Mouse (Mus musculus): ENCODE data around the gene Mbd3.

The Mbd3 gene

DNA sequence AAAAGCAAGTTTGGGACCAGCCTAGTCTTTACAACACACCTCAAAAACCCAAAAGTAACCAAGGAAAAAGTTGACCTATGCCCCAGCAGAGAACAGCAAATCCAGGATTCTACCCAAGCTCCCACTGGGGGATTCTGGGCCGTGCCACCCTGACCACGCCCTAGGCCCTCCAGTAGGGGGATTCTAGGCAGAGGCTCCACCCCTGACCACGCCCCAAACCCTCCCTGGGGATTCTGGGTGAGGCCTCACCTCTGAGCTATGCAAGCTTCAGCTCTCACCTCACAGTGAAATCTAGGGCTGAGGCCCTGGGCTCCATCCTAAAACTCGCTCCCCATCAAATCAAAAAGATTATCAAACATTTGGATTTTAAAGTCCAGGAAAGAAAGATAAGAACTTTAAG, 24.2 kb upstream of the Mbd3 start:
- DNase-seq (ENCODE audit: low spot score in 2 of 2) = peak; percentile 80 to 85

DNA sequence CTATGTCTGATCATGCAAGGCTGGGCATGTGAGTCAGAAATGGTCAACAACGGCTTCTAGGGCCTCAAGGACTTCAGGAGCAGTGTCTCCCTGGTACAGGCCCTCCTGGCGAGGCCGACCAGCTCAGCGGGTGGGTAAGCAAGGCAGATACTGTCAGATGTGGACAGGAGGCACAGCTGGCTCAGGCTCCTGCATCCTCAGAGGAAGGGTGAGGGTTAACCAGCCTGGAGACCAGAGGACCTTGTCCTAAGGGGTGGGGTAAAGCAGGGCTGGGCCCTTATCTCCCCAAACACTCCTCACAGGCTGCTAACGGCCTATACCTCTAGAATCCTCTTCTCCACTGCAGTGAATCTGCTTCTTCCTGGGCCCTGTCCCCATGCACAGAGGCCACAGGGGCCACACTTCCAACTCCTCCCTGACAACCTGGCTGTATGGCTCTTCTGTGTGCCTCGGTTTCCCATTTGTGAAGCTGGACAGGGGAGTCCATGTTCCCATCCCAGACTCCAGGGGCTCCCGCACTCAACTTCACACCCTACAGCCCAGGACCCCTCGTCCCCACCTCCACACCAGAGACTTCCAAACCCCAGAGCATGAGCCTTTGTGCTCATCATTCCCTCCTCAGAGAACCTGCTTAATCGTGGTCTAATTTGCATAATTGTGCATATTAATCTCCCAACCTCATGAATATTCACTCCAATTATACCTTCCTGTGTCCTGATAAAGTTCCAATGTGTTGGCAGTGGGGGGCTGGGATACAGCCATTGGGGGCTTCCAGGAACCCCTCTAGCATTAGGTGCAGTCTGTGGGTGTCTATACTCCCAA, 22.5 kb upstream of the Mbd3 start:
- DNase-seq (ENCODE audit: low spot score in 2 of 2) = peak; percentile 61 to 75

DNA sequence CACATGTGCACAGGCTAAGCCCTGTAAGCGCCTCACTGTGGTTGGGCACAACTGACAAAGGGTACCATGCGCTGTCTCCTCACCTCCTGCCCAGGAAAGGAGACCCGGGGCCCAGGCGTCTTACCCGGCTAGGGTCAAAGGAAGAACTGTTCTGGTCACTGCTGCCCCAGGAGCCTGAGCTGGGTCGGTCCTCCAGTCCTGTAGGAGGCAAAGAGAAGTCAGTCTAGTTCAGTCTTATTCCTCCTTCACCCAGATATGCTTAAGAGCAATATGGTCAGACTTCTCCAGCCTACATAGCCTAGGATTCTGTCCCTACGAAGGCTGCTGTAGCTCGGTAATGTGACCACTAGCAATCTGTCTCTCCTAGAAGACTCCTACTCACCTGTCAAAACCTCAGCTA, 21.9 kb upstream of the Mbd3 start:
- no peak for DNase-seq (ENCODE audit: low spot score in 2 of 2)

DNA sequence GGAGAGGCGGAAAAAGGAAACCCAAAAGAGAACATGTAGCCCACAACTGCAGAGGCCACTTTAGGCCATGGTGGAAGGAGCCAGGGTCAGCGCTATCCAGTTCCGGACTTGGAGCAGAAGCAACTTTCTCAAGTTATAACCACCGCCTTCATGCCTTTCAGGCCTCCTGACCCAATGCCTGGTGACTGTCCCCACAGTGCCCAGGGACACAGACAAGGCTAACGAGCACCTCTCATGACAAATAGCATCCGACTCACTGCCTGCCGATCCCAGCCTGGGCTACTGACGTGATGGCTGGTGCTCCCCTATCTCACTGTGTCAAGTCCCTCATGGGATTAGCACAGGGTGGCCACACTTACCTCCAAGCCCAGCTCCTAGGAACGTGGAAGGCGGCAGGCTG, 21.4 kb upstream of the Mbd3 start:
- DNase-seq (ENCODE audit: low spot score in 2 of 2) = no peak

DNA sequence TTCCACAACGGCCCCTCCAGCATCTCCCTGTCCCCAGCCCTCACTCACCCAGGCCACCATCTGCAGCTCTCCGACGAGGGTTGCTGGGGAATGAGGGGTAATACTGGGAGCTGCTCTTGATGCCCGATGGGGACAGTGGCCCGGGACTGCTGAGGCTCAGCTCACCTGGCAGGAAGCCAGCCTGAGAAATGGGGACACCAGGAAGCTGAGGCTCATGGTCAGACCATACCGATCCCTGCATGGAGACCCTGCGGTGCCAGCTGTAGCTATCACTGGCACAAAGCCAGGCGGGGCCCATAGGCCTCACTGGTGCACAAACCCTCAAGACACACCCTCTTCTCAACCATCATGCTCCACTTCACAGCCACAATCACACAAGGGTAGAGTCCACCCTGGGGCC, 20.1 kb upstream of the Mbd3 start:
- DNase-seq (ENCODE audit: low spot score in 2 of 2) = no peak

DNA sequence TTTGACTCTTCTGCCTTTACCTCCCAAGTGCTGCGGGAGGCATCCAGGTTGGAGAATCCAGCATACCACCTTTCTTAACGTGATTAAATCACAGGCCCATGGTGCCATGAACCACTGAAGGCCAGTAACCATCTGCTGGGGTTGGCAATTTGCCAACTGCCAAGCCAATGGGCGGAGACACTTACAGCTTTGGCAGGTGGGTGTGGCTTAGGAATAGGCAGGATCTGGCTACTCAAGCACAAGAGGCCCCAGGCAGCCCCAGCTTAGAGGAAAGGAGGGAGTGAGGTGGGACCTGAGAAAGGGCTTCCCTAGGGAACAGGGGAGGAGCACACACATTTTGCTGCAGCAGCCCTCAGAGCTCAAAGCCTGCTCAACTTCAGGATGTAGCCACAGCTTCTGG, 19.0 kb upstream of the Mbd3 start:
- no peak for DNase-seq (ENCODE audit: low spot score in 2 of 2)

DNA sequence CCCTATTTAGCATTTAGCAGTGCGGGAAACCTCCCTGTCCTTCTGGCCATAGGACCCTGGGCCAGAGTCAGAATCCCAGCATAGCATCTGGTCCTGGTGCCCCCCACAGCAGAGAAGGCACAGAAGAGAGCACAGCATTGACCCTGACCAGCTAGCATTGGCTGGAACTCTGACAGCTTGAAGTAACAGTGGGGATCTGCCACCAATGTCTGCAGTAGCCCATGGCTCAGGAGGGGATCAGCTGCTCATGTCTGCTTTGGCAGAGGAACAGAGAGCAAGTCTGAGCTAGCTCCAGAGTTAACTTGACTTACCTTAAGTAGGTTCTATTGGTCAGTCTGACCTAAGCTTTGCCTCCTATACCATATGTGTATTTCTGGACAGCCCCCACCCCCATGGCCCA, 18.5 kb upstream of the Mbd3 start:
- no peak for DNase-seq (ENCODE audit: low spot score in 2 of 2)

DNA sequence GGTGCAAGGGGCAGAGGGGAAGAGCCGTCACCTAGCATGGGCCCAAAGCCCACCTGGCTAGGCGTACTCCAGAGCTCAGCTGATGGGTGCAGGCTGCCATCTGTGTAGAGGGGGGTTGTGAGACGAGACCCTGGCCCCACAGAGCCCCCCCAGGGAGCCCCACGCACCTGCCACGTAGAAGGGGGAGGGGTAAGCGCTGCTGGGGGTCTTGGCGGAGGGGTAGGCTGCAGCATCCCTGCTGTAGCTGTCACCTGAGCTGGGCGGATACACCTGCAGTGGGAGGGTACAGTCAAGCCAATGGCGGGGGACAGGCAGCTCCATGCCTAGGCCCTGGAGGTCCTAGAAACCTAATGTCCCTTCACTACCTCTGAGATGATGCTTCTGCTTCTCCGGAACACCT, 18.0 kb upstream of the Mbd3 start:
- no peak for DNase-seq (ENCODE audit: low spot score in 2 of 2)

DNA sequence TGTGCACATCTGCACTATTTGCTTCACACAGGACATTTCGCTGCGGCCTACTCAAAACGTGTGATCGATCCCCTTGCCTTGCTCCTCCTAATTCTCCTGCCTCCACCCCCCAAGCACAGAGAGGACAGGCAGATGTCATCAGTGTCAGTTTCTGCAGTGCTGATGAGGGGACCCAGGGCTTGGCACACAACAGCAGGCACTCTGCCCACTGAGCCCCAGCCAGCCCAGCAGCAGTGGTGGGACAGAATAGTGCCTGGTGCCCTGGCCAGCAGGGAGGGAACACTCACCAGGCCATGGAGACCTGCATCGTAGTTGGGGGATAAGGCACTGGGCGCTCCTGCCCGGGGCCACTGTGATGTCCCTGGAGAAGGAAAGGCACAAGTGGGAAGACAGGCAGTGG, 16.2 kb upstream of the Mbd3 start:
- no peak for DNase-seq (ENCODE audit: low spot score in 2 of 2)

DNA sequence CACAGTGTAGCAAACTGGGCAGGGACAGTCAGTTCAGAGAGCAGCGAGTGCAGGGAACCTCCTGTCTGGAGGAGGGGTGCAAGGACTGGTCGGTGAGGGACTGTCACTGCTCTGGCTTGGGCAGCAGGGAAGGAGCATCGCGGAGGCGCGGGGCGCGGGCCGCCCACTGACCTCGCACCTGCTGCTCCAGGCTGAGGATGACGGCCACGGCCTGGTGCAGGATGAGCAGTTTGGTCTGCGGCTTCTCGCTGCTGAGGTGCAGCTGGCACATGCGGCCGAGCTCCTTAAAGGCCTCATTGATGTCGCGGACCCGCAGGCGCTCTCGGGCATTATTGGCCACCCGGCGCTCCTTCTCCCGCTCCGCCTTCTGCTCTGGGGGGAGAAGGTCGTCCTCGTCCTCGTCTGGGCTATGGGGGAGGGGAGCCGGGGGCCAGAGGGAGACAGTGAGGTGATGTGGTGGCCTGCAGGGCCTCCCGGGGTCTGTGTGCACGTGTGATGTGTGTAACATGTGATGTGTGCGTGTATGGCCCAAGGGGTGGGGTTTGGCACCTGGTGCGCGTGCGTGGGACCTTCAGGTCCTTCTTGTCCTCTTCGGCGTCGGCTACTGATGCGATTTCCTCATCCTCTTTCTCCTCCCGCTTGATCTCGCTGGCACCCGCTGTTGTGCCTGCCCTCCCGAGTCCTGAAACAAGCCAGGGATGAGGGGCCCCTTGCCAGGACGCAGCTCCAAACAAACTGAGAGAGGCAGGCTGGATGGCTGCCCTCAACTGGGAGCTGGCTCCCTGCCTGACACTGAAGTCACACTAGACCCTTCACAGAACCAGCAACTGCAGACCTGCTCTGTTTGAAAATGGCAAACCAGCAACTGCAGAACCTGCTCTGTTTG, 13.5 kb upstream of the Mbd3 start:
- DNase-seq (ENCODE audit: low spot score in 2 of 2) = no peak

DNA sequence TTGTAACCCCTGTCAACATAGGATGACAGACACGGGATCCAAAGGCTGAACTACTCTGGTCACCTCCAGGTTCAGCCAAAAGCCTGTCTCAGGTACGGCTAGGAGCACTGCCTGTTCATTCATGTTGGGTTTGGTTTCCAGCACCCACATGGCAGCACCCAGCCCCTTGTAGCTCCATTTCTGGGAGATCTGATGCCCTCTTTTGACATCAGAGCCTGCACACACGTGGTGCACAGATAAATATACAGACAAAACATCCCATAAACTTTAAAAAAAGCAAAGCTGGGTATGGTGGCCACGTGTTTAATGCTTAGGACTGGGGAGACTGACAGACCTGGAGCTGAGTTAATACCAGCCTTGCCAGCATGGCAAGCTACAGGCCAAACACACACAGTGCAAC, 8.6 kb upstream of the Mbd3 start:
- DNase-seq (ENCODE audit: low spot score in 2 of 2) = no peak

DNA sequence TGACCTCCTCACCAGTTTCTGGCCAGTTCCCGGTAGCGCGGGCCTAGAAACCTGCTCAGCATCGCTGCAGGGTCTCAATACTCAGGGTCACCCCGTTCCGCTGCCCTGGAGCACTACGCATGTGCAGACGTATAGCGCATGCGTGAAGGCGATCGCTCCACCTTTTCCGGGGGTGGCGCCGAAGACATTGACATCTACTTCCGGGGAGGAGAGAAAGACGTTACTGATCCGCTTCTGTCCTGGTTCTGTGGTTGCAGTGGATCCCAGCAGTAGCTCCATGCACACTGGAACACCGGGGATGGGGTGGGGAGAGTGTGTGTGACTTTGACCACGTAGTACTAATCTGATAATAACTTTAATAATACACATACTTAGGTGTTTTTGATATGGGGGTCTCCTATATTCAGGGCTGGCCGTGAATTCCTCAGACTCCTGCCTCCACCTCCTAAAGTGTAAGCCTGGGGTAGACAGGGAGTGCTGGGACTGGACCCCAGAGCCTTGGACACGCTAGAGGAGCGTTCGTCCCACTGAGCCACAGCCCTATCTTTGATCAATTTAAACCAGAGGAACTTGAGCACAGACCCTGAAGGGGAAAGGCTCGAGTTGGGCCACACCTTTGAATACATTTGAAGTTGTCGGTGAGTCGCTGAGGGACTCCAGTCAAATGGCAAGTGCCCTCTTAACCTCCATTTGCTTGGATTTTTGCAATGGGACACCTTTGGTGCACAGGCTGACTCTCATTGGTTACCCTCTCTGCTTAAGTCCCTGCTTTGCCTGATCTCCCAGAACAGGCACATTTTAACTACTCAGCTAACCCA, 7.5 kb upstream of the Mbd3 start, which contains the start of gene Uqcr11:
Gene Uqcr11 (minus strand): TSS at position 147 of the 818 bp plus-strand sequence.
- DNase-seq (ENCODE audit: low spot score in 2 of 2) = peak; percentile 89 to 92

DNA sequence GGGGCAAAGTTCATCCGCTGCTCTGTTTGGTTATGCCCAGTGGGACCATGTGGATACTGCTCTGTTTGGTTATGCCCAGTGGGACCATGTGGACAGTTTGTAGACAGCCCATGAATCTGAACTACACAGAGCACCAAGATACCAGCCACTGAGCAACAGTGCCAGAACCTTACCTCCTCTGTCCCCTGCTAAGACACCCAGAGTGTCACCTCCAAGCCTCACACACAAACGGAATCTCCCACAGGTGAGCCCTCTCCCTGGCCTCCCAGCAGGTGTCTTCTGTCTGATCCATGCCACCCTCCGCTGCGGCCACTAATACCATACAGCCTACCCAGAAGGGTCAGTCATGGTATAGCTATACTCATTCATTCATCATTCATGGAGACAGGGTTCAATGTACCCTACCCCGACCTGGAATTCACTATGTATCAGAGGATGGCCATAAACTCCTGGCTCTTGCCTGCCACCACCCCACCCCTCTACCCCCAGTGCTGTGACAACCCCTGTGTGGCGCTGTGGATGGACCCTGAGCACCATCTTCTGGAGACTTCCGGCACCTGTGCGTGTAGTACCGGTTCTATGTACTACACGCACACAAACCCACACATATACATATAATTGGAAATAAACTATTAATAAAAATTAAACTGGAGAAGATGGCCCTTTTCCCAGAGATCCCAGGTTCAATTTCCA, 6.3 kb upstream of the Mbd3 start:
- DNase-seq (ENCODE audit: low spot score in 2 of 2) = no peak

DNA sequence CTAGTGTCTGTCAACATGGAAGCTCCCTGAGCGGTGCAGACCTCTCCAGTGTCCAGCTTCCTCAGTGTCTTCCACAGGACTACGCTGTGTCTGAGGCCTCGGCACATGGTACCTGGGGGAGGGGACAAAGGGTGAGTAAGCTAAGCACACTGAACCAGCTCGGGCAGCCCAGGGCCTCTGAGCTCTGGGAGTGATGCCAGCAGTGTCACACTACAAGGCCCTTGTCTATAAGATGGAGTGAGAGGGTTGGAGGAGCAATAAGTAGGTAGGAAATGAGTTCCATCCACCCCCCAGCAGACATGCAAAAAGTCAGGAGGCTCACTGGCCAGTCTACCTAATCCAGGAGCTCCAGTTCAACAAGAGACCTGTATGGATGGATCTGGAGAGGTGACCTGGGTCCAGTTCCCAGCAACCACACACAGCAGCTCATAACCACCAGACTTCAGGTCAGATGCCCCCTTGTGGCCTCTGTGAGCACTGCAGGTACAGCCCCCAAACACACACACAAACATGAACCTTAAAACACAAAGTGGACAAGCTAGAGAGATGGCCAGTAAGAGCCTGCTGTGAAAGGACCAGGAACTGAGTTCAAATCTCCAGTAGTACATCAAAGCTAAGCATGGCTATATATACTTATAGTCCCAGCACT, 3.8 kb upstream of the Mbd3 start:
- no peak for DNase-seq (ENCODE audit: low spot score in 2 of 2)

DNA sequence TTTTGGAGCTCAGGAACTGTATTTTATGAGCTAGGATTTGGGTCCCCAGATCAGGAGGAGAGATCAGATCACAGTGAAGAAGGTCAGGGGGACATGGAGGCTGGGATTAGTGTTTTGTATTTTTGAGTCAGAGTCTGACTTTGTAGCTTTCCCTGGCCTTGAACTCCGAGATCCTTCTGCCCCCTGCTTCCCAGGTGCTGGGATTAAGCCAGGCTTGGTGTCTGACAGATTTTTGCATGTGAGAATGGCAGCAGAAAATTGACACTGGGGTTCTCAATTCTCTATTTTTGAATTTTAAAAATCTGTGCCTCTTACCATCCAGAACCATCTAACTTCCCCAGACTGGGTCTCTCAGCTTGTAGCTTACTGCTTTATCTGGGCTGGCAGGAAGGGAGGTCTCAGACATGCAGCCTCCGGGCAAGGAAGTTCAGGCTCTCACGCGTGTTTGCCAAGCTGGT, 1.4 kb upstream of the Mbd3 start:
- DNase-seq (ENCODE audit: low spot score in 2 of 2) = no peak

DNA sequence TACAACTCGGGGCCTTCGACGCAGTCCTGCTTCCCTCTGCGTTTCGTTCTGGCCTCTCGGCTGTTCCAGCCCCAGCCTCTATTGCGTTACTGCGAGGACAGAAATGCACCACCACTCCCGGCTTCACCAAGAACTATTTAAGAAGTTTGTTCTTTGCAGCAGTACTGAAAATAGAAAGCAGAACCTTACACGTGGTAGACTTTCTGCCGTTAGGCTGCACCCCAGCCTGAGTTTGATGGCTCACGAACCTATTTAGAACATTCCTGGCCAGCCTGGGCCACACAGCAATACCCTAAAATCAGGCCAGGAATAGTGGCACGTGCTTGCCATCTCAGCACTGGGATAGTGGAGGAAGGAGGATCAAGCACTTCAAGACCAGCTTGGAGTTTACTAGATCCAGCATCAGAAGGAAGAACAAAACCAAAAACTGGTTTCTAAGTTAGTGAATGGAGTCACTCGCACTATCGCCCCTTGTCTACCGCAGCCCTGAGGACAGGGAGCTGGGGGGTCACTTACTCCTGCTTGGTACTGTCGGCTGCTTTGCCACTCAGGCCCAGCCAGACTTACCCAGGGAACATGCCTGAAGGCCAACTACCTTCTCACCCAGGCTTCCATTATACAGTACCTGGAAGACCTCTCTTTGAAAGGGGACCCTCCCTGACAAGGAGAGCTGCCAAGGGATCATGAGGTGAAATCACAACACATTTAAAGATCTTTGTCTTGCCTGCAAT, 788 bp upstream of the Mbd3 start:
- DNase-seq (ENCODE audit: low spot score in 2 of 2) = no peak

DNA sequence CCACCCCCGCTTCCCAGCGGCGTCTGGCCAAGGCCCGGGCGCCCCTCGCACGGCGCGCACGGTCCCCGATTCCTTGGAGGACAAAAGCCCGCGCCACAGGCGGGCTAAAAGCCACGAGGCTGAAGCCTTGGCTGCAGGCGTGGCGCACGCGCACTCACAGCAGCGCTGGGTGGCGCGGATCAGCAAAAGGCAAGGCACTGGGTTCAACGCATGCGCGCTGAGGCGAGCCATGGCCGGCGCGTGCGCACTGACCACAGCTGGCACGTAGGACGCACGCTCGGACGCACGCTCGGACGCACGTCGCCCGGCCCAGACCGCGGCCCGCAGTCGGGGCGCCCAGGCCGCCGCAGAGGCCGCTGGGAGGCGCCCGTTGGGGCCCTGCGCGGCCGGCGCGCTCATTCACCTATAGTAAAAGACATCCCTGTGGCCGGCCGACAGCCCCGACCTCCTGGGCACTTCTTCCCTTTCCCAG, 595 bp downstream of the Mbd3 start:
- peak; percentile 98 for DNase-seq (ENCODE audit: low spot score in 2 of 2)

DNA sequence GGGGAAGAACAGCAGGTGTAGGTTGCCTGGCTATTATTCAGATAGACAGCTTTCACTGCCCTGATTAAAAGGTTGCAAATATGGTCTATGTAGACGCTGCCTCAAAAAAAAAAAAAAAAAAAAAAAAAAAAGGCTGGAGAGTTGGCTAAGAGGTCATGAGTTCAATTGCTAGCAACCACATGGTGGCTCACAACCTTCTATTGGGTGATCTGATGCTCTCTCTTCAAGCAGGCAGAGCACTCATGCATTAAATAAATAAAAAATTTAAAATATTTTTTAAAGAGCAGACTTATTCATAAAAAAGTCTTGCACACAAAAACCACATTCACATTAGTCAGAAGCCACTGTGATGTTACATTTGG, 1.2 kb downstream of the Mbd3 start:
- DNase-seq (ENCODE audit: low spot score in 2 of 2) = no peak

DNA sequence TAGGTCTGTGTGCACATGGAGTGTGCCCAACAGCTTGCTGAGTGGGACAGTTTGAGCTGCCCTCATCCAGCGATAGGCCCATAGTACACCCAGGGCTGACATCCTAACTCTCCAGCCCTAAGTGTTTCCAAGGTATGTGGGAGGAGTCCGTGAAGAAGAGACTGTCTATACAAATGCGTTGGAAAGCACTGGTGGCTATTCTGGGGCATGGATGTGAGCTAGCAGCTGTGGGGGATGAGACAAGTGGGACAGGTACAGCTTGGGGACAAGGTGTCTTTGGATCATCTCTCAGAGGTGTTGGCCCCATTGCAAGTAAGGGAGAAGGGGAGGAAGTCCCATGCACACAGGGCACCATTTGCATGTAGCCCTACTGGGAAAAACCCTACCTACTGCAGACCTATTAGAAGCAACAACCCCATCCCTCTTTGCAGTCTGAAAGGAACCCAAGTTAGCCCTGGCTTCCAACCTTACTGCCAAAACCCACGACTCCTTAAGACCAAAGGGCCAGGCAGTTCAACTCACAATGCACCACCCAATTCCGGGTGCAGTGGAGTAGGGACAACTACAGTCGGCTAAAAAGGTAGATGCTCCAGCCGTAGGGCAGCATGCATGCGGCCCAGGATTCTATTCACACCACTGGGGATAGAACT, 1.7 kb downstream of the Mbd3 start:
- peak; percentile 48 to 53 for DNase-seq (ENCODE audit: low spot score in 2 of 2)

All from spleen, postnatal 36 days (tissue).